Comparison of ENCODE assay signal across 17 mouse cellular contexts in the genomic region with DNA sequence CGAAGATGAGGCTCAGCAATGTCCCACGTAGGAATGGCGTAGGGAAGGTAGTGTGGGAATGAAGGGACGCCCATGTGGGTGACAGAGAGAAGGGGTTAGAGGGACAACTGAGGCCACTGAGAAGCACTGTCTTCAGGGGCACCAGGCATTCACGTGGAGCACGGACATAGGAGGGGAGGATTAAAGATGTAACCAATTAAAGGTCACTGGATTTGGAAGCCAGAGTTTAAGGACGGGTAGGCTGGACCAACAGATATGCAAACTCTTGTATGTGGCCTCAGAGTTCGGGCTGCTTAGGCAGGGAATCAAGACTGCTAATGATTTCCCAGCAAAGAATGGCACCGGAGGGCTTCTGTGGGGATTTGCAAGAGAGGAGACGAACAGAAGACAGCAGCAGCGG.
A peak's percentile ranks its signal among the peaks of the same experiment; 100 is the strongest.
DNase-seq lines count a peak whose midpoint lies in the region; ATAC-seq and TF ChIP-seq lines count a peak whose summit lies in the region.
"Had no signal": no experiment of that assay in that cellular context is flagged by ENCODE, and none has a peak within 500 bp of the region (broad histone marks: within the 10 kb centered on the region; RNA-seq: fewer than 3 reads in every experiment).

No protein-coding gene starts in this region.

- ATAC-seq in embryonic facial prominence, embryonic 14.5 days (ENCODE audit: low read depth), result no peak
- ATAC-seq in stomach, embryonic 14.5 days (ENCODE audit: insufficient number of reproducible peaks, insufficient read depth, low FRiP score, low read depth), result no peak
- ATAC-seq in activated CD4-positive, CD25-positive, alpha-beta regulatory T cell, adult 4 months, result no peak
- ATAC-seq: forebrain, embryonic 16.5 days; hindbrain, embryonic 16.5 days had no signal

- no peak for DNase-seq in heart, adult 2 months
- no peak for DNase-seq in heart, postnatal 25 days (ENCODE audit: low spot score)
- peak; percentile 16 for DNase-seq in left cerebral cortex, postnatal 4 days
- no peak for DNase-seq in left cerebral cortex, adult 11 months (ENCODE audit: low spot score)
- DNase-seq in embryonic facial prominence, embryonic 14.5 days (ENCODE audit: low spot score), result no peak
- DNase-seq: adrenal gland, postnatal 10 days; gastrocnemius, postnatal 10 days; lung, postnatal 4 days; right cerebral cortex, adult 18-20 months; spleen, adult 18-20 months had no signal

- H3K79me2 ChIP-seq in heart, adult 2 months (replicated peaks; ENCODE audit: control insufficient read depth, insufficient read depth, low read length), result no peaks in the 10 kb centered on the region

- no peak overlapping the region for H3K4me2 ChIP-seq in embryonic facial prominence, embryonic 14.5 days (ENCODE audit: low read depth, low read length)
- no peak overlapping the region for H3K4me2 ChIP-seq in stomach, embryonic 14.5 days (replicated peaks; ENCODE audit: low read depth, low read length)
- H3K4me2 ChIP-seq: kidney, embryonic 15.5 days; midbrain, embryonic 12.5 days had no signal

- no peak for TF ChIP-seq POLR2A in heart, adult 2 months (IDR thresholded peaks at IDR 0.05; ENCODE audit: insufficient read depth, low read depth, low read length)

- intact Hi-C loops in heart, adult 2 months (cut with DNase I), result no loop called here
- intact Hi-C loops in heart, postnatal 25 days (cut with DNase I), result no loop called here
- intact Hi-C loops in left cerebral cortex, postnatal 4 days (cut with DNase I), result no loop called here

- H3K4me3 ChIP-seq in heart, adult 2 months, result no peak overlapping the region
- H3K4me3 ChIP-seq in embryonic facial prominence, embryonic 14.5 days (ENCODE audit: low read depth, low read length), result no peak overlapping the region
- no peak overlapping the region for H3K4me3 ChIP-seq in stomach, embryonic 14.5 days (ENCODE audit: low read depth, low read length)
- H3K4me3 ChIP-seq: kidney, embryonic 15.5 days; midbrain, embryonic 12.5 days; myocyte had no signal

- no peak for TF ChIP-seq EP300 in heart, adult 2 months (IDR thresholded peaks at IDR 0.05; ENCODE audit: insufficient read depth, low read depth, low read length)

- no peak for TF ChIP-seq CTCF in heart, adult 2 months (IDR thresholded peaks at IDR 0.05)

- peaks cover 22% of the 10 kb centered on the region for H3K36me3 ChIP-seq in heart, adult 2 months (ENCODE audit: control insufficient read depth, insufficient read depth, low read length)
- peaks cover 33% of the 10 kb centered on the region for H3K36me3 ChIP-seq in embryonic facial prominence, embryonic 14.5 days (ENCODE audit: control insufficient read depth, insufficient read depth, low read length)
- H3K36me3 ChIP-seq in stomach, embryonic 14.5 days (ENCODE audit: control insufficient read depth, insufficient read depth, low read length), result peaks cover 21% of the 10 kb centered on the region

- no peaks in the 10 kb centered on the region for H3K27me3 ChIP-seq in heart, adult 2 months (ENCODE audit: control insufficient read depth, insufficient read depth, low read length)
- H3K27me3 ChIP-seq in embryonic facial prominence, embryonic 14.5 days (replicated peaks; ENCODE audit: control insufficient read depth, insufficient read depth, low read length), result no peaks in the 10 kb centered on the region
- H3K27me3 ChIP-seq in stomach, embryonic 14.5 days (ENCODE audit: control insufficient read depth, insufficient read depth, low read length), result no peaks in the 10 kb centered on the region
- H3K27me3 ChIP-seq: kidney, embryonic 15.5 days; midbrain, embryonic 12.5 days had no signal

- H3K9ac ChIP-seq in heart, adult 2 months (ENCODE audit: low read depth, low read length), result no peak overlapping the region
- no peak overlapping the region for H3K9ac ChIP-seq in embryonic facial prominence, embryonic 14.5 days (ENCODE audit: low read depth, low read length)
- H3K9ac ChIP-seq in stomach, embryonic 14.5 days (replicated peaks; ENCODE audit: low read depth, low read length), result no peak overlapping the region
- H3K9ac ChIP-seq: kidney, embryonic 15.5 days; midbrain, embryonic 12.5 days had no signal

- peaks cover 4% of the 10 kb centered on the region; the same call in 1 of the 2 replicates for H3K4me1 ChIP-seq in heart, adult 2 months (ENCODE audit: control insufficient read depth, insufficient read depth, low read length)
- peaks cover 7% of the 10 kb centered on the region; the same call in 1 of the 2 replicates for H3K4me1 ChIP-seq in embryonic facial prominence, embryonic 14.5 days (ENCODE audit: control insufficient read depth, insufficient read depth, low read length)
- H3K4me1 ChIP-seq in stomach, embryonic 14.5 days (ENCODE audit: control insufficient read depth, insufficient read depth, low read length), result peaks cover 19% of the 10 kb centered on the region
- H3K4me1 ChIP-seq: midbrain, embryonic 12.5 days had no signal

- H3K9me3 ChIP-seq in embryonic facial prominence, embryonic 14.5 days (ENCODE audit: control insufficient read depth, low read length), result no peaks in the 10 kb centered on the region
- no peaks in the 10 kb centered on the region for H3K9me3 ChIP-seq in stomach, embryonic 14.5 days (ENCODE audit: control insufficient read depth, low read depth, low read length)
- H3K9me3 ChIP-seq: kidney, embryonic 15.5 days; midbrain, embryonic 12.5 days had no signal

- H3K27ac ChIP-seq in heart, adult 2 months, result peak overlapping the region; percentile 79
- peak overlapping the region; percentile 35 for H3K27ac ChIP-seq in embryonic facial prominence, embryonic 14.5 days (replicated peaks; ENCODE audit: low read depth, low read length)
- H3K27ac ChIP-seq in stomach, embryonic 14.5 days (ENCODE audit: low read length), result peak overlapping the region; percentile 82
- H3K27ac ChIP-seq: midbrain, embryonic 12.5 days had no signal

- 68% methylated on average over 11 of the region's 11 CpGs for WGBS in heart, adult 2 months
- WGBS in embryonic facial prominence, embryonic 14.5 days, result 83% methylated on average over 11 of the region's 11 CpGs
- 82% methylated on average over 11 of the region's 11 CpGs for WGBS in stomach, embryonic 14.5 days
